25 mouse cellular contexts compared by ENCODE assay signal in the genomic region with DNA sequence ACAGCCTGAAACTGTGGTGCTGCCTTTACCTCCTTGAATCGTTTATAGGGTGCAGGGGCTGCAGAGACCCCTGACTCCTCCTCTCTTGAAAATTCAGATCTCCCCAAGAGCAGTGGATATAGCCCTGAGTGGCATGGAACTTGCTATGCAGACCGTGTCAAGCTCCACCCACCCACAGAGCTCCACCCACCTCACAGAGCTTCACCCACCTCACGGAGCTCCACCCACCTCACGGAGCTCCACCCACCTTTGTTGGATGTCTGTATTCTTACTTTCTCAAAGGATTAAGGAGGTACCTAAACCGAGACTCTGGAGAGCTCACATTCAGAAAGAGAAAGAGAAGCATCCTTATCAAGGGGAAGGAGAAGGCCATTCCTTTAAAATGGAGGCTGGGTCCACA.
"Had no signal": no experiment of that assay in that cellular context is flagged by ENCODE, and none has a peak within 500 bp of the region (broad histone marks: within the 10 kb centered on the region; RNA-seq: fewer than 3 reads in every experiment).

No protein-coding gene starts in this region.

- H3K4me1 ChIP-seq: hindbrain, embryonic 13.5 days; hindbrain, embryonic 15.5 days; liver, embryonic 13.5 days had no signal

- H3K27ac ChIP-seq: heart, adult 2 months; heart, embryonic 13.5 days; heart, embryonic 15.5 days; hindbrain, embryonic 13.5 days; hindbrain, embryonic 15.5 days; hindbrain, postnatal 0 days; kidney, embryonic 15.5 days; kidney, postnatal 0 days; limb, embryonic 10.5 days; limb, embryonic 12.5 days; liver, embryonic 13.5 days had no signal

- H3K9ac ChIP-seq: heart, embryonic 13.5 days; heart, embryonic 15.5 days; hindbrain, embryonic 13.5 days; hindbrain, embryonic 15.5 days; kidney, embryonic 15.5 days; limb, embryonic 12.5 days; liver, embryonic 13.5 days had no signal

- H3K9me3 ChIP-seq: heart, embryonic 13.5 days; heart, embryonic 15.5 days; hindbrain, embryonic 13.5 days; hindbrain, embryonic 15.5 days; kidney, embryonic 15.5 days; limb, embryonic 10.5 days; limb, embryonic 12.5 days; liver, embryonic 13.5 days had no signal

- ATAC-seq: hindbrain, postnatal 0 days; intestine, embryonic 16.5 days had no signal

- H3K4me3 ChIP-seq: heart, adult 2 months; heart, embryonic 13.5 days; heart, embryonic 15.5 days; hindbrain, embryonic 13.5 days; hindbrain, embryonic 15.5 days; kidney, embryonic 15.5 days; limb, embryonic 10.5 days; limb, embryonic 12.5 days; liver, embryonic 13.5 days had no signal

- H3K36me3 ChIP-seq: heart, embryonic 13.5 days; heart, embryonic 15.5 days; hindbrain, embryonic 13.5 days; hindbrain, embryonic 15.5 days; kidney, embryonic 15.5 days; limb, embryonic 10.5 days; limb, embryonic 12.5 days; liver, embryonic 13.5 days had no signal

- DNase-seq: gastrocnemius, postnatal 14 days; gastrocnemius, postnatal 36 days; heart, adult 11 months; heart, adult 2 months; heart, postnatal 14 days; heart, postnatal 36 days; kidney, adult 11 months; kidney, adult 2 months; kidney, adult 9 months; kidney, postnatal 14 days; kidney, postnatal 36 days; layer of hippocampus, adult 9-11 months; layer of hippocampus, postnatal 36 days; liver; liver, embryonic 13.5 days had no signal
